Mouse (Mus musculus) c-Kit-negative CD71-positive TER-119-positive erythroid progenitor cells, embryonic 14.5 days (primary cell): ENCODE data around the gene Gm20747.
"Not testable (repeated sequence)": the region's sequence is repeated elsewhere in the genome, so short reads cannot be mapped to it uniquely, and the experiment has no call there.

Source experiments
- DNase-seq: peaks from one replicate; pipeline ENCODE4 v3.0.0-alpha.2; 2013; ENCODE audit warnings: low read depth, low spot score

Gene Gm20747

GRCm38 (mm10) chrY:53418191-53418590 lies at the start of gene Gm20747:
TSS of gene Gm20747 (minus strand) at chrY:53418291.
- not testable (repeated sequence) for DNase-seq
